Mouse (Mus musculus): ENCODE data around the gene Cd163. TPM values are rescaled to one million over a fixed set of nuclear protein-coding genes. Genes with fewer than 3 reads are reported as not detected.

Gene Cd163
- polyA plus RNA-seq, 1 experiment from 2014 or later, result 0.32 TPM

- WGBS, result 76% methylated on average over 6 of the region's 6 CpGs
- H3K27me3 ChIP-seq, result no peaks in the 10 kb centered on the region
- H3K36me3 ChIP-seq, result no peaks in the 10 kb centered on the region
- no peak overlapping the region for H3K9ac ChIP-seq
- no peaks in the 10 kb centered on the region for H3K9me3 ChIP-seq
- no peak overlapping the region for H3K4me2 ChIP-seq
- no peak overlapping the region for H3K27ac ChIP-seq
- no peaks in the 10 kb centered on the region for H3K4me1 ChIP-seq
- ATAC-seq (ENCODE audit: borderline replicate concordance, extremely low read depth, low FRiP score, low TSS enrichment), result no peak
- H3K4me3 ChIP-seq, result no peak overlapping the region
Measured at GRCm38 (mm10) chr6:124312292-124312691, 7.8 kb downstream of the Cd163 start.

- Histone ChIP-seq H3K4me3 (no peak overlapping the region), H3K27me3 (no peaks in the 10 kb centered on the region), H3K4me2 (no peak overlapping the region), H3K27ac (no peak overlapping the region), H3K4me1 (no peaks in the 10 kb centered on the region), H3K36me3 (no peaks in the 10 kb centered on the region), H3K9ac (no peak overlapping the region), H3K9me3 (no peaks in the 10 kb centered on the region)
- WGBS, result 50% methylated on average over 6 of the region's 6 CpGs
- ATAC-seq (ENCODE audit: borderline replicate concordance, extremely low read depth, low FRiP score, low TSS enrichment), result no peak
Measured at GRCm38 (mm10) chr6:124320371-124320770, 15.9 kb downstream of the Cd163 start.

- H3K4me1 ChIP-seq, result no peaks in the 10 kb centered on the region
- no peak overlapping the region for H3K9ac ChIP-seq
- ATAC-seq (ENCODE audit: borderline replicate concordance, extremely low read depth, low FRiP score, low TSS enrichment), result no peak
- no peak overlapping the region for H3K27ac ChIP-seq
- H3K9me3 ChIP-seq, result no peaks in the 10 kb centered on the region
- 77% methylated on average over 16 of the region's 16 CpGs for WGBS
- no peaks in the 10 kb centered on the region for H3K27me3 ChIP-seq
- H3K4me3 ChIP-seq, result no peak overlapping the region
- no peak overlapping the region for H3K4me2 ChIP-seq
- H3K36me3 ChIP-seq, result no peaks in the 10 kb centered on the region
Measured at GRCm38 (mm10) chr6:124321481-124322475, 17.3 kb downstream of the Cd163 start.

- H3K9me3 ChIP-seq, result no peaks in the 10 kb centered on the region
- ATAC-seq (ENCODE audit: borderline replicate concordance, extremely low read depth, low FRiP score, low TSS enrichment), result no peak
- H3K36me3 ChIP-seq, result no peaks in the 10 kb centered on the region
- WGBS, result 81% methylated on average over 3 of the region's 3 CpGs
- no peaks in the 10 kb centered on the region for H3K27me3 ChIP-seq
- H3K4me2 ChIP-seq, result no peak overlapping the region
- no peak overlapping the region for H3K9ac ChIP-seq
- no peak overlapping the region for H3K4me3 ChIP-seq
- no peak overlapping the region for H3K27ac ChIP-seq
- no peaks in the 10 kb centered on the region for H3K4me1 ChIP-seq
Measured at GRCm38 (mm10) chr6:124328394-124328991, 24.0 kb downstream of the Cd163 start.

GRCm38 (mm10) chr6:124329622-124330021, 25.2 kb downstream of the Cd163 start:
- WGBS, result 89% methylated on average over 7 of the region's 7 CpGs
- ATAC-seq (ENCODE audit: borderline replicate concordance, extremely low read depth, low FRiP score, low TSS enrichment), result no peak
- no peaks in the 10 kb centered on the region for H3K9me3 ChIP-seq
- no peak overlapping the region for H3K27ac ChIP-seq
- H3K4me1 ChIP-seq, result no peaks in the 10 kb centered on the region
- no peak overlapping the region for H3K9ac ChIP-seq
- H3K4me3 ChIP-seq, result no peak overlapping the region
- H3K4me2 ChIP-seq, result no peak overlapping the region
- no peaks in the 10 kb centered on the region for H3K36me3 ChIP-seq
- H3K27me3 ChIP-seq, result no peaks in the 10 kb centered on the region

- no peak overlapping the region for H3K27ac ChIP-seq
- 75% methylated on average over 4 of the region's 4 CpGs for WGBS
- no peak overlapping the region for H3K4me3 ChIP-seq
- H3K27me3 ChIP-seq, result no peaks in the 10 kb centered on the region
- no peak overlapping the region for H3K9ac ChIP-seq
- no peaks in the 10 kb centered on the region for H3K9me3 ChIP-seq
- no peak overlapping the region for H3K4me2 ChIP-seq
- H3K36me3 ChIP-seq, result no peaks in the 10 kb centered on the region
- no peaks in the 10 kb centered on the region for H3K4me1 ChIP-seq
- ATAC-seq (ENCODE audit: borderline replicate concordance, extremely low read depth, low FRiP score, low TSS enrichment), result no peak
Measured at GRCm38 (mm10) chr6:124345096-124345495, 40.6 kb downstream of the Cd163 start.

- Histone ChIP-seq H3K27me3 (no peaks in the 10 kb centered on the region), H3K4me3 (no peak overlapping the region), H3K4me2 (no peak overlapping the region), H3K36me3 (no peaks in the 10 kb centered on the region), H3K27ac (no peak overlapping the region), H3K9me3 (no peaks in the 10 kb centered on the region), H3K4me1 (no peaks in the 10 kb centered on the region), H3K9ac (no peak overlapping the region)
- WGBS, result 79% methylated on average over 6 of the region's 6 CpGs
- no peak for ATAC-seq (ENCODE audit: borderline replicate concordance, extremely low read depth, low FRiP score, low TSS enrichment)
Measured at GRCm38 (mm10) chr6:124346613-124347012, 42.2 kb downstream of the Cd163 start.

GRCm38 (mm10) chr6:124353246-124353645, 48.8 kb downstream of the Cd163 start:
- WGBS, result 70% methylated on average over 2 of the region's 2 CpGs
- ATAC-seq (ENCODE audit: borderline replicate concordance, extremely low read depth, low FRiP score, low TSS enrichment), result no peak
- Histone ChIP-seq H3K9me3 (no peaks in the 10 kb centered on the region), H3K4me1 (no peaks in the 10 kb centered on the region), H3K27ac (no peak overlapping the region), H3K9ac (no peak overlapping the region), H3K4me3 (no peak overlapping the region), H3K27me3 (no peaks in the 10 kb centered on the region), H3K4me2 (no peak overlapping the region), H3K36me3 (no peaks in the 10 kb centered on the region)

- WGBS, result 83% methylated on average over 6 of the region's 6 CpGs
- Histone ChIP-seq H3K27ac (no peak overlapping the region), H3K4me1 (no peaks in the 10 kb centered on the region), H3K36me3 (no peaks in the 10 kb centered on the region), H3K9me3 (no peaks in the 10 kb centered on the region), H3K9ac (no peak overlapping the region), H3K4me2 (no peak overlapping the region), H3K27me3 (no peaks in the 10 kb centered on the region), H3K4me3 (no peak overlapping the region)
- ATAC-seq (ENCODE audit: borderline replicate concordance, extremely low read depth, low FRiP score, low TSS enrichment), result no peak
Measured at GRCm38 (mm10) chr6:124358953-124359352, 54.5 kb downstream of the Cd163 start.

- H3K9ac ChIP-seq, result no peak overlapping the region
- 53% methylated on average over 6 of the region's 6 CpGs for WGBS
Measured at GRCm38 (mm10) chr6:124360549-124360948, 56.1 kb downstream of the Cd163 start.

GRCm38 (mm10) chr6:124364328-124364727, 59.9 kb downstream of the Cd163 start:
- no peak overlapping the region for H3K4me3 ChIP-seq
- H3K9me3 ChIP-seq, result no peaks in the 10 kb centered on the region
- no peaks in the 10 kb centered on the region for H3K36me3 ChIP-seq
- H3K27ac ChIP-seq, result no peak overlapping the region
- ATAC-seq (ENCODE audit: borderline replicate concordance, extremely low read depth, low FRiP score, low TSS enrichment), result no peak
- H3K27me3 ChIP-seq, result no peaks in the 10 kb centered on the region
- no peak overlapping the region for H3K4me2 ChIP-seq
- 58% methylated on average over 5 of the region's 5 CpGs for WGBS
- no peaks in the 10 kb centered on the region for H3K4me1 ChIP-seq
- H3K9ac ChIP-seq, result no peak overlapping the region

More at GRCm38 (mm10) chr6:124360549-124360948, 56.1 kb downstream of the Cd163 start:
- no peaks in the 10 kb centered on the region for H3K27me3 ChIP-seq
- H3K4me1 ChIP-seq, result no peaks in the 10 kb centered on the region
- no peaks in the 10 kb centered on the region for H3K9me3 ChIP-seq
- no peak for ATAC-seq (ENCODE audit: borderline replicate concordance, extremely low read depth, low FRiP score, low TSS enrichment)
- no peak overlapping the region for H3K4me2 ChIP-seq
- no peak overlapping the region for H3K27ac ChIP-seq
- H3K36me3 ChIP-seq, result no peaks in the 10 kb centered on the region
- no peak overlapping the region for H3K4me3 ChIP-seq

- no peaks in the 10 kb centered on the region for H3K36me3 ChIP-seq
- 78% methylated on average over 6 of the region's 6 CpGs for WGBS
- H3K4me2 ChIP-seq, result no peak overlapping the region
- no peak overlapping the region for H3K27ac ChIP-seq
- no peak overlapping the region for H3K4me3 ChIP-seq
- no peaks in the 10 kb centered on the region for H3K9me3 ChIP-seq
- ATAC-seq (ENCODE audit: borderline replicate concordance, extremely low read depth, low FRiP score, low TSS enrichment), result no peak
- H3K9ac ChIP-seq, result no peak overlapping the region
- no peaks in the 10 kb centered on the region for H3K4me1 ChIP-seq
- H3K27me3 ChIP-seq, result no peaks in the 10 kb centered on the region
Measured at GRCm38 (mm10) chr6:124373584-124374206, 69.2 kb downstream of the Cd163 start.

All from lung, embryonic 15.5 days (tissue).